Mouse (Mus musculus) hindbrain, embryonic 16.5 days (tissue): ENCODE data around the gene Mb. TPM values are rescaled to one million over a fixed set of nuclear protein-coding genes. Genes with fewer than 3 reads are reported as not detected.
A peak's percentile ranks its signal among the peaks of the same experiment; 100 is the strongest.

Experiments
- ATAC-seq: fragments of 200-750 bp; cut with Nextera tagmentation; 2 replicates; pipeline ENCODE4 v1.8.0; 2017; ENCODE audit warnings: moderate TSS enrichment, moderate library complexity
- H3K27ac ChIP-seq: fragments of 300-500 bp; sonication (generic); 2 replicates; pipeline ENCODE4 v1.5.1; 2014; ENCODE audit warnings: low read depth, mild to moderate bottlenecking, control low read depth, low read length, moderate library complexity
- H3K27me3 ChIP-seq: fragments of 300-500 bp; sonication (generic); replicated peaks from 2 replicates; pipeline ENCODE4 v1.6.1; 2014; ENCODE audit warnings: low read length; ENCODE audit not compliant: control insufficient read depth, insufficient read depth
- H3K36me3 ChIP-seq: fragments of 300-500 bp; sonication (generic); 2 replicates; pipeline ENCODE4 v1.6.1; 2014; ENCODE audit warnings: mild to moderate bottlenecking, low read length, moderate library complexity, mixed read lengths; ENCODE audit not compliant: control insufficient read depth, insufficient read depth
- H3K4me1 ChIP-seq: fragments of 300-500 bp; sonication (generic); 2 replicates; pipeline ENCODE4 v1.6.1; 2014; ENCODE audit warnings: low read depth, low read length; ENCODE audit not compliant: control insufficient read depth, insufficient read depth
- H3K4me2 ChIP-seq: fragments of 300-500 bp; sonication (generic); 2 replicates; pipeline ENCODE4 v1.6.1; 2014; ENCODE audit warnings: mild to moderate bottlenecking, low read length, control low read depth, moderate library complexity
- H3K4me3 ChIP-seq: fragments of 300-500 bp; sonication (generic); 2 replicates; pipeline ENCODE4 v1.5.1; 2014; ENCODE audit warnings: mild to moderate bottlenecking, low read length, control low read depth, moderate library complexity
- H3K9ac ChIP-seq: fragments of 300-500 bp; sonication (generic); 2 replicates; pipeline ENCODE4 v1.6.1; 2014; ENCODE audit warnings: low read depth, mild to moderate bottlenecking, control low read depth, low read length, moderate library complexity
- H3K9me3 ChIP-seq: fragments of 300-500 bp; sonication (generic); 2 replicates; pipeline ENCODE4 v1.6.1; 2014; ENCODE audit warnings: mild to moderate bottlenecking, low read length, moderate library complexity; ENCODE audit not compliant: control insufficient read depth
- WGBS: fragments of 180-500 bp; shearing (Covaris S2); extraction: QIAGEN DNeasy Blood & Tissue Kit; methylation state at CpG from one replicate; pipeline ENCODE4 v1.1.7; 2014; 5-methylcytosine and 5-hydroxymethylcytosine counted together
- polyA plus RNA-seq: library from polyadenylated mRNA; unstranded; fragments of >200 nt; fragmentation: Nextera tagmentation; extraction: Ambion mirVana; gene quantifications from 2 replicates; pipeline ENCODE4 v1.2.1, GENCODE M21; 2015

Gene Mb
- polyA plus RNA-seq, 1 experiment from 2014 or later = 0.81 TPM

DNA sequence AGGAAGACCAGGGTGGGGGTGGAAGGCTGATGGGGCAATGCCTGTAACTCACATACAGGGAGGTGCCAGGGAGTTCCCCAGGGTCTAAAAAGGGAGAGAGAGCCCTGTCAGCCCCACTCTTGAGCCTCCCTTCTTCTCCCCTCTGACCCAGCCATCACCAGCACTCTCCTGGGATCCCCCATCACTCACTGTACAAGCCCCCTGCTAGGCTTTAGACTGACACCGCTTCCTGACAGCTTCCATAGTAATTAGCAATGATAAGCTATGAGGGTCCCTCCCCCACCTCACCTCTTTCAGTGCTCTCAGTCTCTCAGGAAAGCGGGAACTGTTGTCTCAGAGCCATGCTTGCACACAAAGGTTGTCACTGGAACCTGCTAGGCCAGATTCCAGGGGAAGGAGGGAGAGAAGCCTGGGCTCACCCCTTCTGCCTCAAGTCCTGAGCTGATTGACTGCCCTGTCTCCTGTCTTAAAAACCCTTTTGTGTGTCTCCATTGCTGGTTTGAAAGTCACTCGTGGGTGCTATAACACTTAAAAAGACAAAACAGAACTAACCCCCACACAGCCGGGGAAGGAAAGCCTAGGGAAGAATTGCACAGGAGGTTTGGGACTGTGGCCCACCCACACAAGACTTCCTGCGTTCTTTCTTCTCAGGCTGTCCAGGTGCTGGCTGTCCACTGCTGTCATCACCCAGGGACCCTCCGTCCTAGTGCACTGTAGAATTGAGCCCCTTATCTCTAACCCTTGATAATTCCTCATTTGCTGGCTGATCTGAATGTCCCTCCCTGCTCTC lies 5.7 kb upstream of the Mb start:
- no peak for ATAC-seq
- Histone ChIP-seq H3K27ac (no peak overlapping the region), H3K4me2 (no peak overlapping the region), H3K9me3 (no peaks in the 10 kb centered on the region), H3K36me3 (no peaks in the 10 kb centered on the region), H3K9ac (no peak overlapping the region), H3K4me1 (no peaks in the 10 kb centered on the region; the same call in none of the 2 replicates), H3K4me3 (no peak overlapping the region), H3K27me3 (no peaks in the 10 kb centered on the region)
- 30% methylated on average over 6 of the region's 6 CpGs for WGBS

- peak; percentile 34; the same call in 1 of the 2 replicates for ATAC-seq
- Histone ChIP-seq H3K4me2 (no peak overlapping the region), H3K27me3 (no peaks in the 10 kb centered on the region), H3K4me3 (no peak overlapping the region), H3K9ac (no peak overlapping the region), H3K9me3 (no peaks in the 10 kb centered on the region), H3K36me3 (no peaks in the 10 kb centered on the region), H3K4me1 (no peaks in the 10 kb centered on the region; the same call in none of the 2 replicates), H3K27ac (no peak overlapping the region)
- 54% methylated on average over 5 of the region's 5 CpGs for WGBS
Measured at GRCm38 (mm10) chr15:77054611-77055175, 4.2 kb upstream of the Mb start.

- no peaks in the 10 kb centered on the region for H3K27me3 ChIP-seq
- no peaks in the 10 kb centered on the region; the same call in none of the 2 replicates for H3K4me1 ChIP-seq
- no peaks in the 10 kb centered on the region for H3K36me3 ChIP-seq
- H3K4me2 ChIP-seq = no peak overlapping the region
- ATAC-seq = no peak
- WGBS = 95% methylated on average over 1 of the region's 1 CpGs
- H3K27ac ChIP-seq = no peak overlapping the region
- H3K4me3 ChIP-seq = no peak overlapping the region
- H3K9ac ChIP-seq = no peak overlapping the region
- no peaks in the 10 kb centered on the region for H3K9me3 ChIP-seq
Measured at GRCm38 (mm10) chr15:77053021-77053420, 2.6 kb upstream of the Mb start.

DNA sequence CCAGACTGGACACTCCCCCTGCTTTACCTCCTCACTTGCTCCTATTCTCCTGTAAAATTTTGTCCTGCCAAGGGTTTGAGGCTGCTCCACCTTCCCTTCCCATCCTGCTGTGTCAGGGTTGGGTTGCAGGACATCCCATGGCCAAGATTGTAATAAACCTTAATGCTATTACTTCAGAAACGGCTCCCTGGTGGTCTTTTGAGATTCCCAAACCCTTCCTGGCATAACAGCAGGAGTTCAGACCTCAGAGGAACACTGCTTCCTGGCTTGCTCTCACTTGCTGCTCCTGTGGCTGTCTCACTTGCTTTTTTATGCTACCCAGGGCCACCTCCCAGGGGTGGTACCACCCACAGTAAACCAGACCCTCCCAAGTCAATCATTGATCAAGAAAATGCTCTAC lies 1.7 kb upstream of the Mb start:
- WGBS = 28% methylated on average over 1 of the region's 1 CpGs
- Histone ChIP-seq H3K9me3 (no peaks in the 10 kb centered on the region), H3K36me3 (no peaks in the 10 kb centered on the region), H3K4me3 (no peak overlapping the region), H3K4me1 (no peaks in the 10 kb centered on the region; the same call in none of the 2 replicates), H3K9ac (no peak overlapping the region), H3K4me2 (no peak overlapping the region), H3K27ac (no peak overlapping the region), H3K27me3 (no peaks in the 10 kb centered on the region)
- ATAC-seq = no peak

DNA sequence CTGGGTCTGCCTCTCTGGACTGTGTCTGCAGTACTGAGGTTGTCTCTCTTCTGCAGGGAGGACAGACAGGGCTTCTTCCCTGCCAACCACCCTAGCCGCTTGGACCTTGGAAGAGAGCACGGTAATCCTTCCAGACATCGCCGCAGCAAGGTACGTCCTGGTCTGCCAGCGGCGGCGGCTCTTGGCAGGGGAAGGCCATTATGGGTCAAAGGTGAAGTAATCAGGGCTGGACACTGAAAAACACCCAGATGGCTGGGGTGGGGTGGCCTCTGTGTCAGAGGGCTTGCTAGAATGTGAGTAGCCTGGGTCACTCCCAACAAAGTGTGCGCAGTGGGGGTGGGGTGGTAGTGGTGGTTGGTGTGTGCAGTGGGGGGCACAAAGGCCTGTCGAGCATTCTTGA lies 4.9 kb downstream of the Mb start:
- Histone ChIP-seq H3K4me1 (no peaks in the 10 kb centered on the region), H3K9me3 (no peaks in the 10 kb centered on the region), H3K36me3 (no peaks in the 10 kb centered on the region), H3K27me3 (no peaks in the 10 kb centered on the region), H3K9ac (no peak overlapping the region), H3K4me2 (no peak overlapping the region), H3K4me3 (no peak overlapping the region), H3K27ac (no peak overlapping the region)
- WGBS = 87% methylated on average over 10 of the region's 10 CpGs
- no peak for ATAC-seq

- Histone ChIP-seq H3K36me3 (no peaks in the 10 kb centered on the region), H3K27me3 (no peaks in the 10 kb centered on the region), H3K4me2 (no peak within 1 kb of the TSS), H3K9me3 (no peaks in the 10 kb centered on the region), H3K4me3 (no peak within 1 kb of the TSS), H3K27ac (no peak within 1 kb of the TSS), H3K4me1 (no peaks in the 10 kb centered on the region), H3K9ac (no peak within 1 kb of the TSS)
- WGBS = 89% methylated on average over 12 of the region's 12 CpGs
- ATAC-seq = no peak
Measured at GRCm38 (mm10) chr15:77044597-77045320, 5.7 kb downstream of the Mb start, which contains the start of gene Apol6. Gene Apol6, plus strand, starts transcription at chr15:77044729.

GRCm38 (mm10) chr15:77040784-77041183 lies 9.7 kb downstream of the Mb start:
- WGBS = 71% methylated on average over 3 of the region's 3 CpGs
- peaks cover 13% of the 10 kb centered on the region for H3K4me1 ChIP-seq
- ATAC-seq = no peak

GRCm38 (mm10) chr15:77039211-77039700 lies 11.2 kb downstream of the Mb start:
- Histone ChIP-seq H3K9me3 (no peaks in the 10 kb centered on the region), H3K4me1 (peaks cover 13% of the 10 kb centered on the region), H3K36me3 (no peaks in the 10 kb centered on the region), H3K9ac (no peak overlapping the region), H3K27ac (no peak overlapping the region), H3K4me2 (no peak overlapping the region), H3K4me3 (no peak overlapping the region), H3K27me3 (no peaks in the 10 kb centered on the region)
- 74% methylated on average over 9 of the region's 9 CpGs for WGBS
- ATAC-seq = no peak

More at GRCm38 (mm10) chr15:77040784-77041183, 9.7 kb downstream of the Mb start:
- Histone ChIP-seq H3K27ac (no peak overlapping the region), H3K9me3 (no peaks in the 10 kb centered on the region), H3K9ac (no peak overlapping the region), H3K4me2 (no peak overlapping the region), H3K4me3 (no peak overlapping the region), H3K36me3 (no peaks in the 10 kb centered on the region), H3K27me3 (no peaks in the 10 kb centered on the region)
